Mouse (Mus musculus) macrophage (primary cell): ENCODE measurements around the gene Inava. TPM values are rescaled to one million over a fixed set of nuclear protein-coding genes. Genes with fewer than 3 reads are reported as not detected.

Experiments used
- polyA plus RNA-seq: library from polyadenylated mRNA; stranded (reverse); fragments of 250-400 nt; gene quantifications from 3 replicates; pipeline ENCODE4 v1.2.4, GENCODE M21; 2018; ENCODE audit warnings: inconsistent platforms

The Inava gene
- polyA plus RNA-seq, 1 experiment from 2014 or later, result not detected

Other genes with a start within 250 kb of the Inava start
- not detected in 3 replicates for gene Igfn1, start 227.9 kb downstream of the Inava start, polyA plus RNA-seq
- gene Tmem9, start 226.1 kb downstream of the Inava start, polyA plus RNA-seq, result 10.4 to 13.9 TPM (median 11.0 TPM) in 3 replicates
- not detected in 3 replicates for gene Ascl5, start 183.5 kb downstream of the Inava start, polyA plus RNA-seq
- not detected in 3 replicates for gene Cacna1s, start 181.5 kb downstream of the Inava start, polyA plus RNA-seq
- gene Kif21b, start 102.9 kb downstream of the Inava start, polyA plus RNA-seq, result 7.3 to 9.8 TPM (median 9.5 TPM) in 3 replicates
- not detected in 3 replicates for gene Mroh3, start 21.4 kb downstream of the Inava start, polyA plus RNA-seq
- gene Gpr25, start 26.6 kb upstream of the Inava start, polyA plus RNA-seq, result not detected in 3 replicates
- 13.6 to 17.5 TPM (median 16.8 TPM) in 3 replicates for gene Camsap2, start 111.8 kb upstream of the Inava start, polyA plus RNA-seq
- gene Ddx59, start 181.0 kb upstream of the Inava start, polyA plus RNA-seq, result 4.3 to 8.4 TPM (median 8.0 TPM) in 3 replicates
- 0.08 to 0.84 TPM (median 0.79 TPM) in 3 replicates for gene Kif14, start 232.1 kb upstream of the Inava start, polyA plus RNA-seq